Mouse (Mus musculus) embryo, embryonic 9.5 days (tissue): ENCODE measurements around the gene 2310057M21Rik.
A peak's percentile ranks its signal among the peaks of the same experiment; 100 is the strongest.
"Not testable (repeated sequence)": the region's sequence is repeated elsewhere in the genome, so short reads cannot be mapped to it uniquely, and the experiment has no call there.

Source experiments
- DNase-seq: peaks from one replicate; pipeline ENCODE4 v3.0.0-alpha.2; 2017; ENCODE audit errors: extremely low spot score

The 2310057M21Rik gene

GRCm38 (mm10) chr7:131362615-131363300 is at the start of gene 2310057M21Rik:
Gene 2310057M21Rik (minus strand): TSS chr7:131362759.
- peak; percentile 97 for DNase-seq

DNA sequence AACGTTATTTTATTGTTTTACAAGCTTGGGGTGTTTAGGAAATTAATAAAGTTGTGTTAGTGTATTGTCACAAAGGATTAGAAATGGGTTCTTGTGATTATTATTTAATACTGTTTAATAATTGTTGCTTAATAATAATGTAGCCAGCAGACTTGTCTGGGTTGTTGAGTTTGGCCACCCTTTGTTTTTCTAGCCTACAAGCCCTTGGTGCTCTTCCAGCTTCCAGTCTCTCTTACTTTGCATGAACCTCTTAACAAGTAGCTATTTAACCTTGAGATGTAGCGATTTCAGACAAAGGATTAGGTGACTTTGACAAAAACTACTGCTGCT is 49.3 kb upstream of the 2310057M21Rik start:
- DNase-seq = no peak

- peak; percentile 6 for DNase-seq
These were observed 48.8 kb upstream of the 2310057M21Rik start for GRCm38 (mm10) chr7:131411221-131411940.

GRCm38 (mm10) chr7:131410416-131411058 is 48.0 kb upstream of the 2310057M21Rik start, which contains the start of the genes Ikzf5 and Acadsb:
Gene Ikzf5 (minus strand): TSS chr7:131410521.
Gene Acadsb (plus strand): TSS chr7:131410601.
- DNase-seq = peak; percentile 98

- DNase-seq = no peak
These were observed 47.4 kb upstream of the 2310057M21Rik start for GRCm38 (mm10) chr7:131409988-131410385.

GRCm38 (mm10) chr7:131409321-131409987 is 46.9 kb upstream of the 2310057M21Rik start:
- peak; percentile 56 for DNase-seq

GRCm38 (mm10) chr7:131391761-131392160 is 29.2 kb upstream of the 2310057M21Rik start:
- not testable (repeated sequence) for DNase-seq

GRCm38 (mm10) chr7:131371880-131372651 is 9.5 kb upstream of the 2310057M21Rik start:
- DNase-seq = peak; percentile 5

DNA sequence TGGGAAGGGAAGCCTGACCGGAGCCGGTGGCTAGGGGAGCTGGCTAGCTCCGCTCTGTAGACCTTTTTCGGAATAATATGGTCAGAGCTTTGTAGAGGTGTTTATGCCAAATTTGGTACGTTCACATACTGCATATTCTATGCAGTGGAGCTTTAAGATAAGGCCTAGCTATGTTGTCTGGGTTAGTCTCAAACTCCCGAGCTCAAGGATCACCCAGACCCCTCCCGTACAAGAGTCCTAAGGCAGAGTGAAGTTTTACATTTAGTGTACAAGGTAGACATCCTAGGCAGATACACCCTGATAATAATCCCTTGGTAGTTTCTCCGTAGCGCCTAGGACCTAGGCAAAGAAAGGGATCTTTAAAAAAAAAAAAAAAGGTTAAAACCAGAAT is 8.9 kb upstream of the 2310057M21Rik start:
- DNase-seq = no peak

DNA sequence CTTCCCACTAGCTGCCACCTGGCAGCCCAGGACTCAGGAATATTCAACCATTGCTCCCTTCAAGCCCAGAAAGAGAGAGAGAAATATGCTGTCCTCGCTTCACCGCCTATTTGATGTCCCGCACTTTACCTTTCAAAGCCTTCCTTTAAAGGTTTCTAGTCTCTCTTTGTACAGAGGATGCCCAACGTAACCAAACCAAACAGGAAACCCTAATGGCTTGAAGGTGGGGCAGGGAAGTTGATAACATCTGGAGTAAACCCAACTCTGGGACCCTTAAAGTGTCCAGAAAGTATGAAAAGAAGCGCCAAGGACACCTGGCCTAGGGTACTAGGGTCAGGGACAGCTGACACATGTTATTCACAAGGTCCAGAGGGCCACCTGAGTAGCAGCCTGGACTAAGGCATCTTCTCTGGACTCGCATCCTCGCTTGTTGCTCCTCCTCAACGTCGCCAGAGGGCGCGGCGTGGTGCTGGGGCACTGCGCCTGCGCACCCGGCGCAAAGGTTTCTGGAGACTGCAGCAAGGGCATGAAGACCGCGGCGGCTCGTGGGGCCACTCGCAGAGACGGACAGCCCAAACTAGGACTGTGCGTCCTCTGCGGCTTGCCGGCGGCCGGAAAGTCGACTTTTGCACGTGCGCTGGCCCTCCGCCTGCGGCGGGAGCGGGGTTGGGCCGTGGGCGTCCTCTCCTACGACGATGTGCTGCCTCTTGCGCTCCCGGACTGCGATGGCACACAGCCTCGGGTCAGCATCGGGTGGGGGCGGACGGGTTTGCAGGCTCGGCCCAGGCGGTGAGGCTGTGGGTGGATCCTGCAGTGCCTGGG is 8.3 kb upstream of the 2310057M21Rik start, which contains the start of gene Pstk:
Pstk (plus strand) TSS at position 494 of the 822 bp plus-strand sequence.
- peak; percentile 90 for DNase-seq

- DNase-seq = no peak
These were observed 1.6 kb upstream of the 2310057M21Rik start for GRCm38 (mm10) chr7:131364131-131364530.

DNA sequence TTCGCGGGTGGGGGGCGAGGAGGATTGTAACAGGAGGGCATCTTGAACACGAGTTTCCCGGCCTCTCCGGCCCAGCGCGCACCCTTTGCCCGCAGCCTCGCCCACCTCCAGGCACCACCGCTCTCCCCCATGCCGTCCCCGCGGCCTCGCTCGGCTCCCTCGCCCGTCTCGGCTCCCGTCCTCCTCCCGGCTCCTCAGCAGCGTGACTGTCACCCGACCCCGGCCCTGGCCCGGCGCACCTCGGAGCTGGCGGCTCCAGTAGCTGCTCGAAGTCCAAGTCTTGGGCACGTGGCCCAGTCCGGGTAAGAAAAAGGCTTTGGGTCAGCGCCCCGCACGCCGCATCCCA is 317 bp downstream of the 2310057M21Rik start:
- no peak for DNase-seq

DNA sequence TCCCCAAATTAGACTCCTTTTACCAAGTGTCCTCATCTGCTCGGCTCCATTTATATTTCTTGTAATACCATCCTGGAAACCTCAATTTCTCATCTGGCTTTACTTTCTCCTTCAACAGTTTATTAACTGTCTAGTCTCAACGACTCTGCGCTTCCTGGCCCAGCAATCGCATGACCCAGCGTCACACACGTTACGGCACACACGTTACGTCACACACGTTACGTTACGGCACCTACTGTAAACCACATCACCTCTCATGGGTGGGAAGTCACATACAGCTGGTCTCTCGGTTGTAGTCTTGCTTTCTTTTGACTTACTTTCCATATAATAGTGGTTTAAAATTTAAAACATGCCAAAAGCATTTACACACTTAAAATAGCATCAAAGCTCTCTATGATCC is 6.5 kb downstream of the 2310057M21Rik start:
- DNase-seq = no peak

- DNase-seq = no peak
These were observed 16.6 kb downstream of the 2310057M21Rik start for GRCm38 (mm10) chr7:131345856-131346541.

DNA sequence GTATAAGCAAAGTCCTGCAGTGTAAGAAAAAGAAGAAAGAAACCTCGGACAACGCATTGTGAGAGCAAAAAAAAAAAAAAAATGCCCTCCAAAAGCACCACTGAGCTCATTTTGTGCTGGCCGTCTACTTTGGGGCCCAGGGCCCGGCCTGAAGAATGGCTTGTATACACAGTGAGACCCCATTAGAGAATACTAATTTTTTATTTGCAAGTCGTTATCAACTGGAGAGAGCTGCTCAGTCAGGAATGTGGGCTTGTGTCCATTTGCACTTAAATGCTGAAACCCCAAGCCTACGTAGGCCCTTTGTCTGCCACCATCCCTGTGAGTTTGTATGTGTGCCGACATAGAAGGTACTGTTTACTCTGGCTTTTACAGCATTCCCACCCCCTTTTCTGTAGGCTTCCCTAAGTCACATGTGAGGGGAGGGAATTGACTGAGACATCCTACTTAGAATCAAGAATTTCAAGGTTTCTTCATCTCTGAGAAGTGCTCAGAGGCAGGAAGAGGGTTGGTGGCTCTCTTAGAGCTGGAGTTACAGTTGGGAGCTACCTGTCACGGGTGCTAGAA is 25.0 kb downstream of the 2310057M21Rik start:
- DNase-seq = no peak

DNA sequence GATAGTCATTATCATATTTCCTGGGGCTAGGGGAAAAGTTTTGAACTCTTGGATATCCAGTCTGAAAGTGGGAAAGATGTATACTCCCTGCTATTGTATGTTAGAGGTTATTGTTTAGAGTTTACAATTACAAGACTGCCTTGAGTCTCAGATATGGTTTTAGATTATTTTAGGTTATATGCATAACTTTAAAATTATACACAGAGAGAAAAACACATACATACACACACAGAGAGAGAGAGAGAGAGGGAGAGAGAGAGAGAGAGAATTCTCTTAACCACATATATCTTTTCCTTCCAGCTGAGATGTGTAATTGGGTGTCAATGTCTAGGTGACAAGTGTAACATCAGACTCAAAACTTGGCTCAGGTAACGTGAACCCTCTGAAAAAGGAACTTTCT is 29.0 kb downstream of the 2310057M21Rik start, which contains the start of gene Fam24a:
Fam24a (plus strand) TSS at position 301 of the 400 bp plus-strand sequence.
- no peak for DNase-seq

- DNase-seq = no peak
These were observed 30.9 kb downstream of the 2310057M21Rik start for GRCm38 (mm10) chr7:131331688-131332087.

DNA sequence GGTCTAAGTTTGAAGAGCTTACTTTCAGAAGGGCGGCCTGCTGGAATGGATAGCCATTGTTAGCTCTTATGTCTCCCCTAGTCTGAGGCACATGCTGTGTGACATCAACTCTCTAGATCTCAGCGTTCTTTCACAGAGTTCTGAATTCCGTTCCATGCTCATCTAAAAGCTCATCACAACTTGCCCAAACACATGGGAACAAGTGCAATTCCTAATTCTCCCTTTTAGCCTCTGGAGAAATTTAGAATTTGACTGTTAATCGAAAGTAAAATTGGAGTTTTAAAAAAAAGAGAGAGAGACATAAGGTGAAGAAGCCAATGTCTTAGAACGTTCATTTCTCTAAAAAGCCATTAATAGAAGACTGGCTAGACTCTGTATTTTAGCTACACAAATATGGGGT is 33.1 kb downstream of the 2310057M21Rik start, which contains the start of gene Fam24b:
Fam24b (minus strand) TSS at position 101 of the 400 bp plus-strand sequence.
- DNase-seq = no peak

DNA sequence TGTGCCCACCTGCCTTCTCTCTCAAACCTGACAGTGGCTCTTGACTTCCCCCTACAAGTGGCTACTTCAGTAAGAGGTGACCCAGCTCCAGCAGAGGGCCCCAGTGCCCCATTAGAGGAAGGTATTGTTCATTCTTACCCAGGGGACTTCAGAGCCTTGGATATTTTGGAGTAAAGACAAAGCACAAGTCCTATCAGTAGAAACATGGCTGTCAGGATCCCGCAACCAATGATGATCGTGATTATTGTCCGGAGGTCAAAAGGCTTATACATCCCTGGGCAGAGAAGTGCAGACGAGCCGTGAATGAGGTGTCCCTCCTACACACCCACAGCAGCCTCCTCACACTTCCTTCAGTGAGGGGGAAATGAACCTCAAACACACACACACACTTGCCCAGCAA is 35.5 kb downstream of the 2310057M21Rik start:
- no peak for DNase-seq
